Mouse (Mus musculus) C2C12 (cell line): Measurements from ENCODE around the gene Thrap3.

Experiments
- CEBPB ChIP-seq: IDR thresholded peaks from one replicate; pipeline ENCODE4 v1.6.1; 2011; ENCODE audit warnings: low read depth, mild to moderate bottlenecking, control low read depth, moderate library complexity
- CTCF ChIP-seq: IDR thresholded peaks from one replicate; pipeline ENCODE4 v1.5.1; 2011; ENCODE audit not compliant: control insufficient read depth, insufficient read depth, insufficient read length
- FOSL1 ChIP-seq: IDR thresholded peaks from one replicate; pipeline ENCODE4 v1.8.0; 2011; ENCODE audit warnings: mild to moderate bottlenecking, low read length; ENCODE audit not compliant: poor library complexity, insufficient read depth, severe bottlenecking
- MYOG ChIP-seq: IDR thresholded peaks from one replicate; pipeline ENCODE4 v1.6.1; 2011; ENCODE audit not compliant: control insufficient read depth, insufficient read length; ENCODE audit errors: extremely low read depth

DNA sequence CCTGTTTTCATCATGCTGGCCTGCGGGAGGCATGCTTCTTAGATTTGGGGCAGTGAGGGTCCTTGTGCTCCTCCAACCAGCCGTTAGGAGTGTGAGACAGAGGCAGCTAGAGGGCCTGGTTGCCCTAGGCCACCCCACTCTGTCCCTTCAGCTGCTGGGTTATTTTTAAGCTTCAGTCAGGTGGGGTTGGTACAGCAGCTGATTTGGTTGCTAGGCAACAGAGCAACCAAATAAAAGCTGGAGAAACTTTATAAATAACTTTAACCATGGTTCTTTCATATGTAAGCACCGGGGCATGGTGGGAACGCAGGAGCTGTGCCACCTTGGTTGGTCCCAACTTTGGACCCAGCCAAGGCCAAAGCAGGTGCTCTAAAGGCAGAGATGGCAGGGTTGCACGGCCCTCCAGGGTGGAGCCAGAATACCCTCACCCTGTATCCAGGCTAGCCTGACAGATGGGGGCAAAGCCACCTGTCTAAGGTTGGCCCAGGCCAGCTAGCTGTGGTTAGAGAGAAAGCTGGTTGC lies 35.2 kb upstream of the Thrap3 start:
- TF ChIP-seq CTCF, result no peak
- no peak for TF ChIP-seq MYOG
- TF ChIP-seq CEBPB, result no peak
- no peak for TF ChIP-seq FOSL1
